Mouse (Mus musculus): Measurements from ENCODE around the gene Psma7. TPM values are rescaled to one million over a fixed set of nuclear protein-coding genes. Genes with fewer than 3 reads are reported as not detected.

Gene Psma7
- total RNA-seq, 2 experiments from 2014 or later: 244 to 245 TPM

DNA sequence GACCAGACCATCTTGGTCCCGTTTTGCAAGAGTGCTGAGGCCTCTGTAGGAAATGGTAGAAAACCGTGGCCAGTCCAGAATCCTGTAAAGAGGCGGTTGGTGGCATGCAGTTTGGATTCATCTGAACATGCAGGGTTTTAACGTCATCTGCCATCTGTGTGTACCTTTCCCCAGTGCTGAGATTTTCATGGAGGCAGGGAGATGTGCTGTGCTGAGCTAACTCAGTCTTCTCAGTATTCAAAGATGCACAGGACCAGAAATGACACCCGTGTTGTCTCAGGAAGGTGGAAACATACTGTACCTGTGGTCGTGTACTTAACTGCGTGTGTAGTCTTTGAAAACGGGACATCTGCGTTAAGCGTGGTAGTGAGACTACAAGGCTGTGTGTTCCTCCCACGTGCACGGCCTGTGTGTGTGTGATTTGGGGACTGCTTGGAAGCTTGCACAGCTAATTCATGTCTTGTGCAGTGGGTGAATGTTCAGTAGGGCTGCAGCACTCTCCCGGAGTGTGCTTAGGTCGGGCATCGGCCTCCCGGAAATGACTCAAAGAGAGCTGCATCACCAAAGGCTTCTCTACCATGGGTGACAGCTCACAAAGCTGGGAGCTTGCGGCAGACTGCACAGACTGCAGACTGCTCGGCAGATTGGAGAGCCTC, 5.9 kb upstream of the Psma7 start:
- no peak for DNase-seq
- intact Hi-C loops (cut with DNase I): no loop called here

DNA sequence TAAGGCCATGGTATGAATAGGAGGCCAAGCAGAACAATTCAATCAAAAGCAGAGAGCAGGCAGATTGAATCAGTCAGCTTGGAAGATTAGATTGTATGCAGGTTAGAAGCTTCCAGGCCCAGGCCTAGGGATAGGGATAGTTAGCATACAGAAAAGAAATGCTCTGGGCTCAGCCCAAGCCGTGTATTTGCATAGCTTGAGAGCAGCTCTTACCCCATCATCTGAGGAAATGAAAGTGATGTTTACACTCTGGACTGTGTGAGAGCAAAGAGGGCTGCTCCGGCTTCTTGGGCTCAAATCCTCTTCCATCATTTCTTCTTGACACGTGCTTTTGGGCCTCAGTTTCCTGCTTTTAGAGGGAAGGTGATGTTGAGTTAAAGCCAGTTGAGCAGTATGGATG, 5.3 kb upstream of the Psma7 start:
- intact Hi-C loops (cut with DNase I): no loop called here
- DNase-seq: no peak

GRCm38 (mm10) chr2:180045283-180045682, 3.0 kb upstream of the Psma7 start:
- DNase-seq: peak; percentile 19
- intact Hi-C loops (cut with DNase I): no loop called here

- peak; percentile 80 for DNase-seq
- intact Hi-C loops (cut with DNase I): loop anchor here (5.0 kb wide), 2 partner anchors 66 to 126 kb away; partner anchors contain the start of gene Taf4
Observed at GRCm38 (mm10) chr2:180042858-180043515, 754 bp upstream of the Psma7 start.

DNA sequence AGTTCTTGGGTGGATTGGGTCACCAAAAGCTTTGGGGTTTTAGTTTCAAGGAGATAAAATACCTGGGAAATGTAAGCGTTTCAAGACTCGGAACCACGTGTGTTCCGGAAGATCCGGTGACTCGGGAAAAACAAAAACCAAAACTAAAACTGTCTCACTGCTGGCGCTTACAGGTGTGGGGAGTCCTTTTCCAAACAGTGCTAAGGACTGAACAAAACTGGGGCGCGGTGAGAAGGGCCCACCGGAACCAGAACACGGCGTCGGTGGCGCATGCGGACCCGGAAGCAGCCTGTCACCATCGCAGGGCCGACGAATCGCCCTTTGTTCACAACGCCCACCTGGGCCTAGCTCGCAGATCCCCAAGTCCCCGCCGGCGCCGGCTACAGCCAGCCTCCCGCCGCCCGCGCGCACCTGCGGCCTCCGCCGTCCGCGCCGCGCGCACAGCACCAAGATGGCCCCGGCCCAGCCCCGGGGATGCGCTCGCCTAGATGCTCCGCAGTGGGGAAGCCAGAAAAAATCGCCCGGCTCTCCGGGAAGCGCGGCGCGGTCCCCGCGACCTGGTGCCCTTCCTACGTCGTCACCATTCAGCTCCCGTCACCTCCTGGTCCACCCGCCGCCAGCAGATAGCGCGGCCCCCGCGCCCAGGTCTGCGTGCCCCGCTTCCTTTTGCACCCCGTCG, 517 bp downstream of the Psma7 start:
- intact Hi-C loops (cut with DNase I): loop anchor here (5.0 kb wide), 2 partner anchors 64 to 124 kb away; partner anchors contain the start of gene Taf4
- peak; percentile 52 for DNase-seq

DNA sequence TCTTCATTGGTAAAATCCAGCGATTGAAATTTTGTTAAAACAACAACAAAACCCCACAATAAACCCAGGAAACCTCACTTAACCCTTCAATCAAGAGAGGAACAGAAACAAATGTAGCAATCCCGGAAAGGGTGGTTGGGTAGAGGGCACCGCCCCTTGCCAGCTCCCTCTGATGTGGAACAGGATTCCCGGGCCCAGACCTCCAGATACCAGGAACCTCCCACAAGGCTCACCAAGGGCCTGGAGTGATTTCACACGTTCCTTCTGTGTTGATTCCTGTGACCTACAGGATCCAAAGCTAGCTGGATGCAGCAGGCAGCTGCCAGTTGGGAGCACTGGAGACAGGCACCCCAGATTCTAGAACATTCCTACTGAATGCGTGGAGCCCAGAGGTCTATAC, 1.8 kb downstream of the Psma7 start:
- intact Hi-C loops (cut with DNase I): loop anchor here (5.0 kb wide), 2 partner anchors 63 to 123 kb away; partner anchors contain the start of gene Taf4
- no peak for DNase-seq

GRCm38 (mm10) chr2:180034753-180035152, 7.5 kb downstream of the Psma7 start:
- DNase-seq: no peak
- intact Hi-C loops (cut with DNase I): no loop called here

- intact Hi-C loops (cut with DNase I): no loop called here
- DNase-seq: no peak
Observed at GRCm38 (mm10) chr2:180033956-180034355, 8.3 kb downstream of the Psma7 start.

DNA sequence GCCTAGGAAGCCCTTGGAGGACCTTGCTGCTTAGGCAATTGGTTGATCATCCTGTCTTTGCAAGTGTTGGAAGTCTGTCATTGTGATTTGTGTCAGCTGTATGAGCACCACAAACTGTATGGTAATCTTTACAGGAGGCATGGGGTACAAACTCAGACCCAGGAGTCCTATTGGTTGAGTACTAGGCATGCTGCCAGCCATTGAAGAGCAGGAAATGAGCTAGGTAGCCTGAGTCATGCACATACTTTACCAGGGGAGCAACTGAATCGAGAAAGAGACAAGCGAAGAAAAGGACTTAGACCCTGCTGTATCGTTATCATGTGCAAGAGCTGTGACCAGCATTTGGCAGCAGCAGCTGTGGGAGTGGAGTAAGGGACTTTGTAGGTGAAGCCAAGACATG, 9.3 kb downstream of the Psma7 start:
- DNase-seq: no peak
- intact Hi-C loops (cut with DNase I): no loop called here

- no peak for DNase-seq
Observed at GRCm38 (mm10) chr2:180031270-180031669, 11.0 kb downstream of the Psma7 start.

GRCm38 (mm10) chr2:180027768-180028167, 14.5 kb downstream of the Psma7 start:
- DNase-seq: no peak
- intact Hi-C loops (cut with DNase I): loop anchor here (5.0 kb wide), 1 partner anchor 110 kb away; no protein-coding TSS in a partner anchor

More at GRCm38 (mm10) chr2:180031270-180031669, 11.0 kb downstream of the Psma7 start:
- intact Hi-C loops (cut with DNase I): no loop called here

GRCm38 (mm10) chr2:180025861-180026200, 16.4 kb downstream of the Psma7 start:
- DNase-seq: no peak
- intact Hi-C loops (cut with DNase I): loop anchor here (2.0 to 5.0 kb wide), 2 partner anchors 49 to 109 kb away; partner anchors contain the start of gene Taf4

DNA sequence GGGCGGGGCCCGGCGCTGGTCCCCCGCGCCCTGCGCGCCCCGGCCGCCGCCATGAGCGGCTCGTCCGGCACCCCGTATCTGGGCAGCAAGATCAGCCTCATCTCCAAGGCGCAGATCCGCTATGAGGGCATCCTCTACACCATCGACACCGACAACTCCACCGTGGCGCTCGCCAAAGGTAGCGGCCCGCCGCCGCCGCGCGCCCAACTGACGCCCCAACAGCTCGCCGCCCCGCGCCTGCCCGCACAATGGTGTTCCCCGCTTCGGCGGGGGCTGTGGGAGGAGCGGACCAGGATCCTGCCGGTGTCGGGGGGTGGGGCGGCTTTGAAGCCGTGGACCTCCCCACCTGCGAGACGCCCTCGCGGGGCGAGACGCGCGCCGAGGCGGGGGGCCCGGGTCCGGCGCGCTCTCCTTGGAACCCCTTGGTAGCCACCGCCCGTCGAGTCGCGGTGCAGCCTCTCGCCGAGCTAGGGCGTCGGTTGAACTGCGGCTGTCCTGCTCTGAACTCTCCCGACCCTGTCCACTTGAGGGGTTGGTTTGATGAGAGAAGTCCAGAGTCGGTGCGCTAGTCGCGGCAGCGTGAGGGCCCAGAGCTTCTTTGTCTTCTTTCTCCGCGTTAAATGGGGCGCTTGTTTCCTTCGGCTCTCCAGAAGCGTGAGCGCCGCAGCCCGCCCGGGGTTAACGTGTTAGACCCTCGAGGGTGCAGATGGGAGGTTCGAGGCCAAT, 16.9 kb downstream of the Psma7 start:
- intact Hi-C loops (cut with DNase I): loop anchor here (2.0 to 5.0 kb wide), 2 partner anchors 48 to 108 kb away; partner anchors contain the start of gene Taf4
- peak; percentile 51 for DNase-seq

DNA sequence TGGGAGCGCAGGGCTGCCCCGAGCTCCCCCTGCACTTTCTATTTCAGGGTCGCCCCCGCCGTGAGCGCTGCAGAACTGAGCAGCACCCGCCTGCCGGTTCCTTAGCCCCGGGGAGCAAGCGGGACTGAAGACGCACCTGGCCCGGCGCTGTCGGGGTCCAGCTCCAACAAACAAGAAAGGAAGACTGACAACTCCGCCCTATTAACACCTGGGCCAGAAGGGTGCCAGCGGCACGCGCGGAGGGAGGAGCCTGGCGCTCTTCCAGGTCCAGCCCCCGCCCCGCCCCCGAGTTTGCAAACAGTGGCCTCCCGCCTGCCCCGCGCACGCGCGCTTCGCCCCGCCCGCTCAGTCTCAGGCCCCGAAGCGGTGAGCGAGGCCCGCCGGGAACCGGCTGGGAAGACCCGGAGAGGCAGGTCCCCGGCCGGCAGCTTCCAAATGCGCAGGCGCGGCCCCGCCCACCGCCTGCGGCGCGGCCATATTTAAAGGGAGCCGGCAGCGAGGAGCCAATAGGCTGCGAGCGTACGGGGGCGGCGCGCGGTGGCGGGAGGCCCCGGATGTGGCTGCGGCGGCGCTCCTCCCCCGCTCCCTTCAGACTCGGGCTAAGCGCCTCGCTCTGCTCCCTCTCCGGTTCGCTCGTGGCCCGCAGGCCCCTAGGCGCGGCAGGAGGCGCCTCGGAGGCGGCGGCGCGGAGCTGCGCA, 17.7 kb downstream of the Psma7 start, which contains the start of gene Lsm14b:
Lsm14b (plus strand) TSS at position 587 of the 698 bp plus-strand sequence.
- DNase-seq: peak; percentile 98
- intact Hi-C loops (cut with DNase I): loop anchor here (2.0 to 5.0 kb wide), 2 partner anchors 48 to 107 kb away; partner anchors contain the start of gene Taf4

DNA sequence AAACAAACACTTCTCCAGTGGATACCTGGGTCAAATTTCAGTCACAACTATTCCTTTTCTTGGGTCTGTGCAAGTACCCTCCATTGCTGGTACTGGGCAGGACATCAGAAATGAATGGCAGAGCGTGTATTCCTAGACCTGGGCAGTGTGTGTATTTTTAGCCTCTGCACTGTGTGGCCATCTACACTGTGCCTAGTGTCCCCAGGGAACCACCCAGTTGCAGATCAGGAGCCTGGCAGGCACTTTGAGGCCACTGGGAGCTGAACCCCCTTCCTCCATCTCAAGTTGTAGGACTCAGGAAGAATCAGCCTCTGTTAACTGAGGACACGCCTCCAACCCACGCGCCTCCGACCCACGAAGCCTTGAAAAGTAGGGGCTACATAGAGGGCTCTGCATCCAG, 19.5 kb downstream of the Psma7 start:
- intact Hi-C loops (cut with DNase I): no loop called here
- no peak for DNase-seq

GRCm38 (mm10) chr2:180020919-180021318, 21.3 kb downstream of the Psma7 start:
- no peak for DNase-seq
- intact Hi-C loops (cut with DNase I): no loop called here

GRCm38 (mm10) chr2:180020091-180020661, 22.1 kb downstream of the Psma7 start:
- intact Hi-C loops (cut with DNase I): no loop called here
- DNase-seq: no peak

- intact Hi-C loops (cut with DNase I): no loop called here
- DNase-seq: no peak
Observed at GRCm38 (mm10) chr2:180018573-180018972, 23.7 kb downstream of the Psma7 start.

DNA sequence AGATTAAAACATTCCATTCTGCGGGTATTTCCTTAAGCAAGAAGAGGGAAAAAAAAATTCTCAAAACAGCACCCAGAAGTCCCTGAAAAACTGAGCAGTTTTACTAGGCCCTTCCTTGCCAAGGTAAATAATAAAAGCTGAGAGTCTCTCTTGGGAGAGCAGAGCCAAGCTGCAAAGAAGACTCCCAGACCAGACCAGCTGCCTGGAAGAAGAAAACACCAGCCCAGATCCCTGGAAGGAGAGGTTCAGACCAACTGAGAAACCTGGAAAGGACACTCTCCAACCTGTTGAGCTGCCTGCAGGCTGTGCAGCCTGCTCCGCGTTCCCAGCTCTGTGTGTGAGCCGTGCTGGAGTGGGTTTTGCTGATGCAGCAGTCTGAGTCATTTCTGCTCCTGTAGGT, 24.6 kb downstream of the Psma7 start:
- intact Hi-C loops (cut with DNase I): no loop called here
- no peak for DNase-seq

- intact Hi-C loops (cut with DNase I): no loop called here
Observed at GRCm38 (mm10) chr2:180013686-180014085, 28.5 kb downstream of the Psma7 start.

More at GRCm38 (mm10) chr2:180013686-180014085, 28.5 kb downstream of the Psma7 start:
- no peak for DNase-seq

Measured in left cerebral cortex, postnatal 4 days (tissue).